Mouse (Mus musculus) heart, postnatal 0 days (tissue): ENCODE data around the gene Metap2. TPM values are rescaled to one million over a fixed set of nuclear protein-coding genes. Genes with fewer than 3 reads are reported as not detected.

Source experiments
- ATAC-seq: fragments of 200-750 bp; cut with Nextera tagmentation; 2 replicates; pipeline ENCODE4 v1.8.0; 2017; ENCODE audit warnings: low read depth, moderate number of reproducible peaks, moderate library complexity; ENCODE audit not compliant: insufficient read depth
- DNase-seq: peaks from one replicate; pipeline ENCODE4 v3.0.0-alpha.2; 2016; ENCODE audit warnings: low spot score
- H3K27ac ChIP-seq: fragments of 300-500 bp; sonication (generic); 2 replicates; pipeline ENCODE4 v1.5.1; 2014; ENCODE audit warnings: low read depth, mild to moderate bottlenecking
- H3K27me3 ChIP-seq: fragments of 300-500 bp; sonication (generic); 2 replicates; pipeline ENCODE4 v1.6.1; 2014; ENCODE audit warnings: low read length, mixed read lengths; ENCODE audit not compliant: control insufficient read depth, insufficient read depth
- H3K36me3 ChIP-seq: fragments of 300-500 bp; sonication (generic); replicated peaks from 2 replicates; pipeline ENCODE4 v1.6.1; 2014; ENCODE audit warnings: low read length, mixed read lengths; ENCODE audit not compliant: control insufficient read depth, insufficient read depth
- H3K4me1 ChIP-seq: fragments of 300-500 bp; sonication (generic); 2 replicates; pipeline ENCODE4 v1.6.1; 2014; ENCODE audit warnings: antibody characterized with exemption; ENCODE audit not compliant: control insufficient read depth, insufficient read depth
- H3K4me2 ChIP-seq: fragments of 300-500 bp; sonication (generic); 2 replicates; pipeline ENCODE4 v1.6.1; 2014; ENCODE audit warnings: low read depth, mild to moderate bottlenecking, low read length, moderate library complexity
- H3K4me3 ChIP-seq: fragments of 300-500 bp; sonication (generic); 2 replicates; pipeline ENCODE4 v1.5.1; 2014; ENCODE audit warnings: low read depth, low read length
- H3K9ac ChIP-seq: fragments of 300-500 bp; sonication (generic); replicated peaks from 2 replicates; pipeline ENCODE4 v1.6.1; 2014; ENCODE audit warnings: low read depth, low read length, mixed read lengths
- H3K9me3 ChIP-seq: fragments of 300-500 bp; sonication (generic); replicated peaks from 2 replicates; pipeline ENCODE4 v1.6.1; 2016; ENCODE audit warnings: low read length; ENCODE audit not compliant: control insufficient read depth
- CTCF ChIP-seq: IDR thresholded peaks from 2 replicates; pipeline ENCODE4 v1.5.1; 2016; ENCODE audit warnings: antibody characterized with exemption, control low read depth, low read depth
- EP300 ChIP-seq: IDR thresholded peaks from 2 replicates; pipeline ENCODE4 v1.6.1; 2016; ENCODE audit warnings: antibody characterized with exemption, low read depth
- WGBS: fragments of 180-500 bp; shearing (Covaris S2); extraction: QIAGEN DNeasy Blood & Tissue Kit; methylation state at CpG from one replicate; pipeline ENCODE4 v1.1.7; 2014; 5-methylcytosine and 5-hydroxymethylcytosine counted together
- polyA plus RNA-seq: library from polyadenylated mRNA; unstranded; fragments of >200 nt; fragmentation: Nextera tagmentation; extraction: Ambion mirVana; gene quantifications from 2 replicates; pipeline ENCODE4 v1.2.1, GENCODE M21; 2015
- total RNA-seq: library from RNA; depleted of rRNA; stranded (reverse); fragments of >200 nt; gene quantifications from 2 replicates; pipeline ENCODE4 v1.2.3, GENCODE M21; 2014; ENCODE audit warnings: low replicate concordance

Gene Metap2
- total and polyA plus RNA-seq, 2 experiments from 2014 or later: 22.0 to 151 TPM

DNA sequence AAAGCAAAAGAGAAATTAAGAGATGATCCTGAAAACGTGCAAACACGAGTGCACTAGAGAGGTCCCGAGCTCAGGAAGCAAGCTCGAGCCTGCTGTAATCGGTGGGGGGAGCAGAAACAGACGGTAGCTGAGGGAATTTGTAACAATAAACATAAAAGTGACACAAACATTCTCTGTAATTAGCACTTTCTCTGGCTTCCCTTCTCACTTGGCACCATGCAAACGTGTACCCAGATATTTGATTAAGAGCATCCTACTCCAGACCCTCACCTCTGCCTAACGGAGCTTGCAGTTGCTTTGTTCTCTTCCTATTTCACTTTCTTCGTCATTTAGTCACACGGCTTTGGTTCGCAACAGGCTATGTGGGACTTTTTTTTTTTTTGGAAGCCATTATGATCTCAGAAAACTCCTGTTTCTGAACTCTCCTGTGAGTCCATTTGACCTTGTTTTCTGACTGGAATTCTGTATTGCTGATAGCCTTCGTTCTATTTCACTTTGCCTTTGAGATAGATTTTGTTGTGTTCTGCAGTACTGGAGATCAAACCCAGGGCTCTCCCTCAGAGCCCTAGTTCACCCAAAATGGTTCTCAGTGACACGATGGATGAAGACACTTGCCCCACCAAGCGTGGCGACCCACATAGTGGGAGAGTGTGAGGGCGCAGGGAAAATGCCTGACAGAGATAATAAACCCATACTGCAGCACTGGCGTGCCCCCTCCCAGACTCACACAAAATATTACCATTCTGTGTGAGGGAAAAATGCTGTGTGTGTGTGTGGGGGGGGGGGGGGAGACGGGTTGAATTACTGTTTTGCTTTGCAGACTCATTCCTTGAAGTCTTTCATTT lies 64.9 kb downstream of the Metap2 start:
- peaks cover 8% of the 10 kb centered on the region for H3K4me1 ChIP-seq
- no peaks in the 10 kb centered on the region for H3K36me3 ChIP-seq
- WGBS: 9% methylated on average over 18 of the region's 18 CpGs
- TF ChIP-seq CTCF: no peak
- TF ChIP-seq EP300: no peak
- DNase-seq (no peak), ATAC-seq (no peak)
- peak overlapping the region; percentile 53 for H3K4me2 ChIP-seq
- peaks cover 71% of the 10 kb centered on the region for H3K27me3 ChIP-seq
- no peak overlapping the region for H3K27ac ChIP-seq
- H3K9ac ChIP-seq: no peak overlapping the region
- peak overlapping the region; percentile 34 for H3K4me3 ChIP-seq
- H3K9me3 ChIP-seq: no peaks in the 10 kb centered on the region

DNA sequence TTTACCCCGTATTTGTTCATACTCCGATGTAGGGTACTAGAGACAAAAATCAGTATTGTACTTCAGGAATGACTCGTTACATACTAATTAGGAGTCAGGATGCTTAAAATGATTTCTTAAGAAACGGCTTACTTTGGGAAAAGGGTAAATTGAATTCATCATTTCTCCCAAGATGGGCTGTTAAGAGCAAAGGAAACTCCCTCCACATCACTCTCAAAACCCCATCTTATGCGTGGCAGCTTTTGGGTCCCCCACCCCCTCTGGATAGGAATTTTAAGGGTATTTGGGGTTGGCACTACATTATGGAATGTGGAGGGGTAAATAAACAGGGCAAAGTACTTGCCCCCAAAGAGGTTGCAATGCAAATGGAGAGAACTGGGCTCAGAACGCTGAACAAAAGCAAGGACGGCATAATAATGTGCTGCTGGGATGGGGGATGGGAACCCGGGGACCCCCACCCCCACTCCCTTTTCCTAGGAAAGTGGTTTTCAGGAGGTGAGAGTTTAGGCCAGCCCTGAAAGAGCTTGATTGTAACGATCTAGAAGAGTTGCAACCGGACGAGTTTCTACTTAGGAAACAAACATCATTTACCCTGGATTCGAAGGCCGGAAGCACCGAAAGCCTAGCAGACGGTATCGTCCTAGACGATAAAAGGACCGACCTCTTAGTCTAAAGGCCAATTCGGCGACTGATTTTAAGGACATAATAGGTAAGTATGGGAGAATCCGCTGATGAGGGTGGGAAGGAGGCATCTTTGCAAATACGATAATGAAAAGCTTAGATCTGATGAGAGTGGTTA lies 65.8 kb downstream of the Metap2 start, which contains the start of gene Usp44:
Usp44 (plus strand) TSS at position 625 of the 799 bp plus-strand sequence.
- no peak within 1 kb of the TSS for H3K27ac ChIP-seq

DNA sequence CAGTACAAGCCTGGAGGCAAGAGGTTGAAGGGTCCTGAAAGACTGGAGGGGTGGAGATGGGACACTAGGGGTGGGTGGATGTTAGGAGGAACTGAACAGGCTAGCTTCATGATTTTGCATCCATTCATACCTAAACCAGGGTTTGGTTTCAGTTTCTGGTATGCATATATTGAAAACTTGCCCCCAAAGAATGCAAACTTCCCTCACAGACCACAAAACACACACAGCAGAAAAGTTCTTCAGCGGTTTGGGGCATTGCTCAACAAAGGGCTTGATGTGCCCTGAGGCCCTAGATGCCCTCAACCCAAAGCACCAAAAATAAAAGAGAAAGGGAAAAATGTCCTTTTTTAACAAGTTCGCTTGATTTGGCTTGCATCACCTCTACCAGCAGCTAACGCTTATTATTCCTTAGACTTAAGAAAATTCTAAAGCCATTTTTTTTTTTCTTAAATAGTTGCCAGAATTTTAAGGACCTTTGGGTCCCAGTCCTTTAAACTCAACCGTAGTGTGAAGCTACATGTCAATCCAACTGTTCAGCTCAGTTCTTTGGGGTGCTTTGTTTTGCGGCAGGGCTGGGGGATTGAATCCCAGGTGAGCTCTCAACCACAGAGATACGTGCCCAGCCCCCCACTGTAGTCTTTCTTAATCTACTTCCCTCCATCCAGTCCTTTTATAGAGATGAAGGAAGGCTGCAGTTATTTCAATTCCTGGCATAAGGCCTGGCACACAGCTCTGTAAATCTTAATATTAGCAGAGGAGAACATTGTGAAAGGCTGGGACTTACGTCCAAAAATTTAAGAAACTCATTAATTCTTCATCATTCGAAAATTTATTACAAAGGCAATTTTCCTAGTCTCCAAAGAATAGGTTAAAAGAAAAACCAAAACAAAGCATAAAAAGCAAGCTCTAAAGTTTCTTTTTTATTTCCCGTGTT lies 66.7 kb downstream of the Metap2 start:
- no peaks in the 10 kb centered on the region for H3K36me3 ChIP-seq
- 61% methylated on average over 9 of the region's 9 CpGs for WGBS
- peaks cover 57% of the 10 kb centered on the region for H3K27me3 ChIP-seq
- DNase-seq (no peak), ATAC-seq (no peak)
- no peak for TF ChIP-seq CTCF
- TF ChIP-seq EP300: no peak
- H3K4me2 ChIP-seq: no peak overlapping the region
- H3K9ac ChIP-seq: no peak overlapping the region
- no peak overlapping the region for H3K27ac ChIP-seq
- no peak overlapping the region for H3K4me3 ChIP-seq
- H3K9me3 ChIP-seq: no peaks in the 10 kb centered on the region
- H3K4me1 ChIP-seq: peaks cover 8% of the 10 kb centered on the region

More for the DNA sequence above, 65.8 kb downstream of the Metap2 start, which contains the start of gene Usp44:
- H3K9me3 ChIP-seq: no peaks in the 10 kb centered on the region
- WGBS: 21% methylated on average over 22 of the region's 22 CpGs
- H3K4me3 ChIP-seq: peak within 1 kb of the TSS; percentile 34
- DNase-seq (no peak), ATAC-seq (no peak)
- peak within 1 kb of the TSS; percentile 53 for H3K4me2 ChIP-seq
- H3K36me3 ChIP-seq: no peaks in the 10 kb centered on the region
- no peak for TF ChIP-seq EP300
- TF ChIP-seq CTCF: no peak
- H3K4me1 ChIP-seq: peaks cover 8% of the 10 kb centered on the region
- H3K27me3 ChIP-seq: peaks cover 64% of the 10 kb centered on the region
- no peak within 1 kb of the TSS for H3K9ac ChIP-seq

- Histone ChIP-seq H3K9ac (no peak overlapping the region), H3K27ac (no peak overlapping the region)
- TF ChIP-seq EP300 (no peak), CTCF (peak; percentile 84)
These were observed 78.2 kb downstream of the Metap2 start for GRCm38 (mm10) chr10:93818661-93819060.

GRCm38 (mm10) chr10:93813755-93814154 lies 83.1 kb downstream of the Metap2 start:
- Histone ChIP-seq H3K27me3 (0 out of 2 replicates have a peak, but pooled peaks cover 9% of the 10 kb centered on the region), H3K4me3 (no peak overlapping the region), H3K36me3 (no peaks in the 10 kb centered on the region), H3K9me3 (no peaks in the 10 kb centered on the region), H3K9ac (no peak overlapping the region), H3K4me1 (no peaks in the 10 kb centered on the region), H3K4me2 (no peak overlapping the region), H3K27ac (no peak overlapping the region)
- WGBS: 77% methylated on average over 10 of the region's 10 CpGs
- DNase-seq (no peak), ATAC-seq (no peak)
- TF ChIP-seq EP300: no peak
- 0 out of 2 replicates have a peak, but pooled peaks have one; percentile 4 for TF ChIP-seq CTCF

More at GRCm38 (mm10) chr10:93818661-93819060, 78.2 kb downstream of the Metap2 start:
- Histone ChIP-seq H3K9me3 (no peaks in the 10 kb centered on the region), H3K36me3 (no peaks in the 10 kb centered on the region), H3K4me3 (no peak overlapping the region), H3K4me2 (no peak overlapping the region), H3K4me1 (no peaks in the 10 kb centered on the region), H3K27me3 (0 out of 2 replicates have a peak, but pooled peaks cover 9% of the 10 kb centered on the region)
- peak; percentile 71 for DNase-seq
- 19% methylated on average over 7 of the region's 7 CpGs for WGBS
- ATAC-seq: no peak; the same call in 1 of the 2 replicates
